Mouse (Mus musculus) left cerebral cortex, adult 2 months (tissue): ENCODE data around the gene Raph1. TPM values are rescaled to one million over a fixed set of nuclear protein-coding genes. Genes with fewer than 3 reads are reported as not detected.
A peak's percentile ranks its signal among the peaks of the same experiment; 100 is the strongest.
"Not testable (repeated sequence)": the region's sequence is repeated elsewhere in the genome, so short reads cannot be mapped to it uniquely, and the experiment has no call there.

ENCODE experiments used
- DNase-seq, 2 experiments: peaks; one replicate each; pipeline ENCODE4 v3.0.0; 2021 to 2022; ENCODE audit warnings: low spot score in 2 of 2, mixed read lengths in 1 of 2; ENCODE audit errors: extremely low spot score in 1 of 2
- H3K27ac ChIP-seq: fragments of 200-600 bp; 2 replicates; pipeline ENCODE4 v1.8.1; 2022
- H3K4me3 ChIP-seq: fragments of 200-600 bp; 2 replicates; pipeline ENCODE4 v1.8.1; 2022
- CTCF ChIP-seq: fragments of 200-600 bp; IDR thresholded peaks from 2 replicates; pipeline ENCODE4 v1.8.1; 2022; ENCODE audit warnings: antibody characterized with exemption, mild to moderate bottlenecking, moderate library complexity
- intact Hi-C: fragments of 180-260 bp; cut with DNase I; formaldehyde crosslinking; loops from one replicate; pipeline ENCODE4 v1.15.1; 2025
- microRNA-seq, 2 experiments: library from miRNA; unstranded; fragments of <30 nt; microRNA quantifications; one replicate each; pipeline ENCODE4 v1.2.0; 2021
- total RNA-seq, 2 experiments: library from RNA; stranded (reverse); gene quantifications; 2 replicates each; pipeline ENCODE4 v1.2.3; 2021

Raph1 gene
- total RNA-seq, 2 experiments from 2014 or later = 84.4 to 88.8 TPM

DNA sequence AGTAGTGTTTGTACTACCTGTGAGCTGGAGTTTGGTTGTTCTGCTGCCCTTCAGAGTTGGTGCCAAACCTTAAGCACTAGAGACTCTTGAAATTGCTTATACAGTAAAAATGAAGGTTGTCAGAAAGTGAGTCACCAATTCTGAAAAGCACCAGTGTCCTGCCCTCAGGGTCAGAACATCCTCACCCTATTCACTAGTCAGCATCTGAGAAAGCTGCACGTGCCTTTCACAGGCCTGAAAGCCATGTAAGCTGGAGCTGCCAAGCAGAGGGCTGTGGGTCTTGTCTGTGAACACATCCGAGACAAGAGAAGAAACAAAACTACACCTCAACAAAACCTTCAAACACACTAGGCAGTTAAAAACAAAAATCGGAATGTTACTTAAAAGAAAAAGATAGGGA, 81.3 kb downstream of the Raph1 start:
- no peak for TF ChIP-seq CTCF
- DNase-seq = no peak
- intact Hi-C loops = loop anchor here (5.0 kb wide), 2 partner anchors 362 to 377 kb away; no protein-coding TSS in a partner anchor
- H3K4me3 ChIP-seq = no peak overlapping the region
- no peak overlapping the region for H3K27ac ChIP-seq

DNA sequence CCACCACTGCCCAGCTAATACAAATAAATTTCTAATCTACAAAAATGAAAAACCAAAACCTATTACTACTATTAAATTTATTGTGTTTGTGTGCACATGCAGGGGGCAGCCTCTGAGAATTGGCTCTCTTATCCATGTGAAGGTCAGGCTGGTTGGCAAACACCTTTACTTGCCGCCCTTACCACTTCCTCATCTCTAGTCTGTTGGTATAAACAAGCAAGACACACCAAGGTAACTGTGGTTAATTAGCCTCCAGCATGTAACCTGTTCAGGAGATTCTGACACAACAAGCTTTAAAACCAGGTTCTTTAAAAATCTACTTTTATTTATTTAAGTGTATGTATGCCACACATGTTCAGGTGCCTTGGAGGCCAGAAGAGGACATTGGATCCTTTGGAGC, 84.0 kb downstream of the Raph1 start:
- Histone ChIP-seq H3K27ac (no peak overlapping the region), H3K4me3 (no peak overlapping the region)
- intact Hi-C loops = no loop called here
- no peak for TF ChIP-seq CTCF
- DNase-seq = no peak

DNA sequence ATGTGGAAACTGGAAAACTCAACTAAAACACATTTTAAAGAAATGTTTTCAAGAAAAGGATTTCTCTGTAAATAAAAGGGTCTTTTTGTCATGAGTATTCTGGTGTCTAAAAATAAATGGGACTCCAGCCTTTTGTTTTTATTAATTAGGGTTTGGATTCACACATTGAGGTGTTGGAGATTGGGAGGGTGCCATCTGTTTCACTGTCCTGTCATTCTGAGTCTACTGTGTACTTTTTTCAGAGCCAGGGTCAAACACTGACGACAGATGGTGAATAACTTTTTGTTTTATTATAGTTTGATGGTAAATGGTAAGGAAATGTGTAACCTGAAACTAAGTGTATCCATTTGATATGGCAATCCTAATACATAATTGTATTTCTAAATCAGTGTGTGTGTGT, 85.3 kb downstream of the Raph1 start:
- intact Hi-C loops = no loop called here
- no peak overlapping the region for H3K4me3 ChIP-seq
- no peak overlapping the region for H3K27ac ChIP-seq
- no peak for DNase-seq
- no peak for TF ChIP-seq CTCF

DNA sequence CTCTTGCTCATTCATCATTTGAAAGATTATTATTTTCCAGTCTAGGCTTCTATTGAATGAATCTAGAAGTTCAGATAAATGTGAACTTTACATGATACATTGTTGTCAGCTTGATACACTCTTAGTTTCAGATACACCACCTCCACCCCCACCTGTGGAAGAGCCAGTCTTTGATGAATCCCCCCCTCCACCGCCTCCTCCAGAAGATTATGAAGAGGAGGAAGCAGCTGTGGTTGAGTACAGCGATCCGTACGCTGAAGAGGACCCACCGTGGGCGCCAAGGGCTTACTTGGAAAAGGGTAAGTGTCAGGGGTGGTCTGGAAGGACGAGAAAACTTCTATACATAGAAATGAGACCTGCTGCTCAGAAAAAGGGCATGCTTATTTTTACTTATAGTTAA, 96.4 kb downstream of the Raph1 start:
- TF ChIP-seq CTCF = no peak
- no peak for DNase-seq
- no peak overlapping the region; the same call in 1 of the 2 replicates for H3K27ac ChIP-seq
- H3K4me3 ChIP-seq = no peak overlapping the region
- intact Hi-C loops = no loop called here

DNA sequence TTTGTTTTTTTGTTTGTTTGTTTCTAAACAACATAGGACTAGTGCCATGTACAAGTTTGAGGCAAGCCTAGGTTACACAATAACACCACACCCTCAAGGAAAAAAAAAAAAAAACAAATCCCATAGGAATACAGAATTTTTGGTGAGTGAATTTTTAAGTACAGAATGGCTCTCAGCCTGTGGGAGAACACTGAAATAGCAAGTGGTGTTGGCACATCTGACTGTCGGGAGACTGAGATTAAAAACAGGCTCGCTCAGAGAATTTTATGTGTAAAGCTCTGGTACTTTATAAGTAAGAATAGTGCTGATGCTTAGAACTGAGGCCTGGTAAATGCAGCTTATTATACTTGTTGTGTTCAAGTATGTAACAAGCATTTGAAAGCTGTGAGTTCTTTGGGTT, 97.4 kb downstream of the Raph1 start:
- no peak; the same call in none of the 2 replicates for TF ChIP-seq CTCF
- intact Hi-C loops = no loop called here
- Histone ChIP-seq H3K27ac (peak overlapping the region; percentile 64), H3K4me3 (no peak overlapping the region)
- no peak for DNase-seq

DNA sequence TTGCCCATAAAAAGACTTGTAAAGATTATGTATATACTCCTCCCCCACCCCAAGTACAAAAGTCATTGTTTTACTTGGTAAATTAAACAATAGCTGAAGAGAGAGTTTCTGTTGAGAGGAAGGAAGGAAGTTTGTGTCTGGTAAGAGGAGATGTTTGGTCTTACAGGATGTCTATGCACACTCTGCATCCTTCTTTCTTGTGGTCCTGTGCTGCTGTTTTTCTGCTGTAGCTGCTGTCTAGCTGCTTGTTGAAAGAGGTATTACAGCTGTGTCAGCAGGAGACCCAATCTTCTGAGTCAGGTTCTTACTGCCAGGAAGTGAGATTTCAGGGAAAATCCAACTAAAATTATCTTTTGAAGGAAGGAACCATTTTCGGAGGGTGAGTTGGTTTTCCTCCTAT, 106.3 kb downstream of the Raph1 start:
- Histone ChIP-seq H3K27ac (no peak overlapping the region), H3K4me3 (no peak overlapping the region)
- no peak for DNase-seq
- TF ChIP-seq CTCF = no peak
- intact Hi-C loops = no loop called here

DNA sequence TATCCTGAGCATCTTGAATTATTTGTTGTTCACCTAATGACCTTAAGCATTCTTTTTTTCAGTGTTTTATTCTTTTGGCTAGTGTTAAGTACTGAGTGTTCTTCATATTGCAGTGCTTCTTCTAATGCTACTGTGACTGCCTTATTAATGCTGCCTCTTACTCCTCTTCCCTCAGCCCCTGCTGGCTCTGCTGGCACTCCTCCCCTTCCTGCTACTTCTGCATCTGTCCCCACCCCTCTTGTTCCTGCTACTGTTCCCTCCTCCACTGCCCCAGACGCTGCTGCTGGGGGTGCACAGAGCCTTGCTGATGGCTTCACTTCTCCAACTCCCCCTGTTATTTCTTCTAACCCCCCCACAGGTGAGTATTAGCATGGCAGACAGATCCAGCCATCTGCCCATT, 117.0 kb downstream of the Raph1 start:
- Histone ChIP-seq H3K4me3 (no peak overlapping the region), H3K27ac (no peak overlapping the region)
- no peak for DNase-seq
- no peak; the same call in 1 of the 2 replicates for TF ChIP-seq CTCF
- intact Hi-C loops = no loop called here

DNA sequence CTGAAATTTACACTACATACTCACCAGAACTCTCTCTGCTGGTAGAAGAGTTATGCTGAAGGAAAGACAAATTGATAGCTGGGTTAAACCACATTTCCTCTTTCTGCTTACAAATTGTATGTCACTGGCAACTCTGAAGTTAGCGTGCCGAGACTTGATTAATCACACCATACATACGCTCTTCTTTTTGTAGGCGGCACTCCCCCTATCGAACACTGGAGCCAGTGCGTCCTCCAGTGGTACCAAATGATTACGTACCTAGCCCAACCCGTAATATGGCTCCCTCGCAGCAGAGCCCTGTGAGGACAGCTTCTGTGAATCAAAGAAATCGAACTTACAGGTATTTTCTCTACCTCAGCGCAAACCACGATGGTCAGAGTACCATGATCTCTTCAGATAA, 119.8 kb downstream of the Raph1 start:
- H3K4me3 ChIP-seq = no peak overlapping the region

DNA sequence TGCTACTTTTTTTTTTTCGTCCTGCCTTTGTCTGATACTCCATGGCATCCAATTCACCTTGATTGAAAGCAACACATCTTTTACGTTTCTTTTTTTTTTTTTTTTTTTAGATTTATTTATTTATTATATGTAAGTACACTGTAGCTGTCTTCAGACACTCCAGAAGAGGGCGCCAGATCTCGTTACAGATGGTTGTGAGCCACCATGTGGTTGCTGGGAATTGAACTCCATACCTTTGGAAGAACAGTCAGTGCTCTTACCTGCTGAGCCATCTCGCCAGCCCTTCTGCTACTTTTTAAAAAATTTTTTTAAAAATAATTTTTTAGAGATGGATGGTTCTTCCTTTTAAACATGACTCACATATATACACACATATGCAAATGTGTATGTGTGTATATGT, 125.5 kb downstream of the Raph1 start:
- H3K4me3 ChIP-seq, H3K27ac ChIP-seq, intact Hi-C loops, DNase-seq: not testable (repeated sequence)
- TF ChIP-seq CTCF = peak; percentile 14

More for the DNA sequence above, 119.8 kb downstream of the Raph1 start:
- intact Hi-C loops = no loop called here
- no peak overlapping the region for H3K27ac ChIP-seq
- no peak for DNase-seq
- peak; percentile 15 for TF ChIP-seq CTCF

DNA sequence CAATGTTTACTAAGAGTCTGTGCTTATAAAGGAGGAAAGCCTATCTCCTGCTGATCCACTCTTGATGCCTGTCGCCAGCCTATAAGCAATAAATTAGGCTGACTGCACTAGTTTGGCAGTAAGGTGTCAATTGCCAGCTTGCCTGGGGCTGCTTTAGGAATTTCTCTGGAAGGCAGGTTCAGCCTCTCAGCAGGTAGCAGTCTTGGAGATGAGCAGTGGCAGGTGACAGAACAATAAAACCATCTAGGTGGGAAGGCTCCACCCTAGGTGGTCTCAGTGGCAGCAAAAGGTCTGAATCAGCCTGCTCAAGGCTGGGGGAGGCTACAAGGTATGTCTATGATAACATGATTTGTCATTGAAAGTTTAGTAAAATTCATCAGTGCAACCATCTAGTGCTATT, 134.4 kb downstream of the Raph1 start:
- TF ChIP-seq CTCF = no peak
- no peak for DNase-seq
- H3K4me3 ChIP-seq = no peak overlapping the region
- intact Hi-C loops = no loop called here
- H3K27ac ChIP-seq = no peak overlapping the region

Small RNA genes within 50 kb of the gene (microRNA-seq; reads per million reads assigned to microRNA genes)
- 0 to 0.24 reads per million in 2 experiments for gene Gm23762

Other genes starting within 250 kb of the Raph1 start
- 10 to 100 TPM; 10.1 to 10.9 TPM for gene Cyp20a1, start 223.8 kb downstream of the Raph1 start, total RNA-seq
- gene Abi2, start 157.5 kb downstream of the Raph1 start, total RNA-seq = 100 to 1,000 TPM; 352 to 374 TPM
- under 1 TPM; 0.40 to 0.50 TPM for gene Cd28, start 149.7 kb upstream of the Raph1 start, total RNA-seq